Mouse (Mus musculus) right cerebral cortex, postnatal 25 days (tissue): ENCODE results near the gene Ppp2r3c.
"Not testable (repeated sequence)": the region's sequence is repeated elsewhere in the genome, so short reads cannot be mapped to it uniquely, and the experiment has no call there.

Source experiments
- DNase-seq: peaks from one replicate; pipeline ENCODE4 v3.0.0; 2022

Ppp2r3c gene

GRCm38 (mm10) chr12:55263385-55263784 is 39.4 kb downstream of the Ppp2r3c start:
- DNase-seq = not testable (repeated sequence)

GRCm38 (mm10) chr12:55261950-55262349 is 40.8 kb downstream of the Ppp2r3c start:
- DNase-seq = not testable (repeated sequence)

- not testable (repeated sequence) for DNase-seq
These were observed 60.6 kb downstream of the Ppp2r3c start for GRCm38 (mm10) chr12:55242243-55242642.

- not testable (repeated sequence) for DNase-seq
These were observed 72.3 kb downstream of the Ppp2r3c start for GRCm38 (mm10) chr12:55230520-55230861.

GRCm38 (mm10) chr12:55229626-55230519 is 72.9 kb downstream of the Ppp2r3c start, which contains the start of gene Srp54c:
Srp54c (plus strand) TSS chr12:55230168.
- DNase-seq = not testable (repeated sequence)
